Mouse (Mus musculus) left cerebral cortex, adult 18-20 months (tissue): ENCODE data around the gene Pgpep1. TPM values are rescaled to one million over a fixed set of nuclear protein-coding genes. Genes with fewer than 3 reads are reported as not detected.

Source experiments
- DNase-seq, 2 experiments: peaks; one replicate each; pipeline ENCODE4 v3.0.0; 2021 to 2022; ENCODE audit warnings: low spot score in 2 of 2, mixed read lengths in 1 of 2
- total RNA-seq, 2 experiments: library from RNA; stranded (reverse); gene quantifications; 2 replicates each; pipeline ENCODE4 v1.2.3; 2021

Pgpep1 gene
- total RNA-seq, 2 experiments from 2014 or later = 11.6 to 17.9 TPM

DNA sequence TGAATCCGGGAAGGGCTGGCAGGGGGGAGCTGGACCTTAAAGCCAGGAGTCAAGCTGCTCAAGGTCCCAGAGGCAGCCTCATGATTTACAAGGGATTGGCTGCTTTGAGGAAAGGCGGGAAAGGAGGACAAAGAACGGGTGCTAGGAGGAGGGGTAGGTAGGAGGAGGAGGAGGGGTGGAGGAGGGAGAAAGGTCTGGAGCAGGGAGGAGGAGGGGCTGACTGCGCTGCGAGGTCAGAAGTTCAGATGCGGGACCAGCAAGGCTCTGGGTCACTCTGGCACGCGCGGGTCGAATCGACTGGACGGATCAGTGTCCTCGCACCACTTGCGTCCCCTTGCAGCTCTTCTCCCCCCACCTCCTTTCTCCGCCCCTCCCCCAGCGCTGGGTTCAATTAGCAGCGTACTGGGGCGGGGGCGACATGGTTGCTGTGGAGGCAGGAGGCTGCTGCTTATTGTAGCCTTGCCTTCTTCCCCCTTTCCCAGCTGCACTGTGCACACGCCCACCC, 31.6 kb upstream of the Pgpep1 start:
- no peak for DNase-seq

DNA sequence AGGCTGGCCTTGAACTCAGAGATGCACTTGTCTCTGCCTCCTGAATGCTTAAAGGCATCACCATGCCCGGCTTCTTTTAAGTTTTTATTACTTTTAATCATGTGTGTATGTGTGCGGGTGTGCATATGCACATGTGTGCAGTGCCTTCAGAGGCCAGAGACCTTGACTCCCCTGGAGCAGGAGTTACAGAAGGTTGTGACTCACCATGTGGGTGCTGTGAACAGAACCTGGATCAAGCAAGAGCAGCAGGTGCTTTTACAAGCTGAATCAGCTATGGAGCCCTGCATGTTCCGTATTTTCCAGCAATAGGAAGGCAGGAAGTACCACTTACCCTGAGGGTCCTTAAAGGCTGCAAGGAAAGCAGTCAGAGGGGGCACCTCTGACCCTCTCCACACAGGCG, 31.0 kb upstream of the Pgpep1 start:
- no peak for DNase-seq

DNA sequence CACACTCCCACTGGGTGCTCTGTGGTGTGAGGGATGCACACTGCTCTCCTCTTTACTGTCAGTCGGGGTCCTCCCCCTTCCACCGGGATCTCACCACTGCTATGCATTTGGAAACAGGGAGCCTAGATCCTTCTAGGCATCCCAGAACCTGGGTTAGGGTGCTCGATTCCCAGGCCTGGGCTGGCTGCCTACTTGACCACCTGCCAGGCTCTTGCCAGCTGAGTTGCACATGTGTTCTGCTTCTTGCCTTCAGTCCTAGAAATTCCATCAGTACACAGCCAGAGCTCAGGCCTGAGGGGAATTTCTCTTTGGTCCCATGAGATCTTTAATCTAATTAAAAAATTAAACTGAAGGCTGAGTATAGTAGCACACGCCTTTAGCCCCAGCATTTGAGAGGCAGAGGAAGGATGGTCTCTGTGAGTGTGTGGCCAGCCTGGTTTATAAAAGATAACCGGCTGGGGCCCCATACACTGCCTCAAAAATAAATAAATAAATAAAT, 29.8 kb upstream of the Pgpep1 start:
- DNase-seq = no peak

DNA sequence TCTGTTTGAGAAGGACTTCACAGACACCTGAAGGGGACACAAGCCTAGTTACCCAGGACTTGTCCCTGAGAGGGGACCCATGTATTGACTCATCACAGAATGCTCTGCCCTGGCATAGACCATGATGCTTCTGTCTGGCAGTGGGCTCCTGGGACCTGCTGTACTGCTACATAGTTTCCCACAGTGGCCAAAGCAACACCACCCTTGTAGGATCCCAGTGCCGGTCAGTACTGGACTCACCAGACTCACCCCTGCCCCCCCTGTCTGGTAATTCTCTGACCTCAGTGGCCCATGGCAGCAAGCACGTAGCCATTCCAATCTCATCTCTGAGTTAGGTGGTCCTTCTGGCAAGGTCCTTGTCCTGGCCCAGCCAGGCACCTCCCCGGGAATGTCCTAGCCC, 27.9 kb upstream of the Pgpep1 start:
- DNase-seq = no peak

DNA sequence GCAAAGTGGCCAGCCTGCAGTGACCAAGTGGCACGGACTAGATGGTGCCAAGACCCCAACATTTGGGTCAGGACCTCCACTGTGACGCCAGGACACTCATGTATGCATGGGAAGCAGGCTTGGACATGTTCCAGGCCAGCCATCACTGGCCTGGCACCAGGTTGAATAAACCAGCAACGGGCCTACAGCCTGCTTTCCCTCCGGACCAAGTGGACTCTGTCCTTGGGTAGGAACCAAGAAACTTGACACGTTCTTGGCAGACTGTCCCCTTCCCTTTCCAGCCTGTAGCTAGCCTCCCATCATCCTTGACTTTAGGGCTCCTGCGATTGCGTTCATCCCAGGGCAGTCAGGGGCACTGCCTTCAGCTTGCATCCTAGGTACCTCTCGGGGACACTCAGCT, 27.4 kb upstream of the Pgpep1 start:
- no peak for DNase-seq

DNA sequence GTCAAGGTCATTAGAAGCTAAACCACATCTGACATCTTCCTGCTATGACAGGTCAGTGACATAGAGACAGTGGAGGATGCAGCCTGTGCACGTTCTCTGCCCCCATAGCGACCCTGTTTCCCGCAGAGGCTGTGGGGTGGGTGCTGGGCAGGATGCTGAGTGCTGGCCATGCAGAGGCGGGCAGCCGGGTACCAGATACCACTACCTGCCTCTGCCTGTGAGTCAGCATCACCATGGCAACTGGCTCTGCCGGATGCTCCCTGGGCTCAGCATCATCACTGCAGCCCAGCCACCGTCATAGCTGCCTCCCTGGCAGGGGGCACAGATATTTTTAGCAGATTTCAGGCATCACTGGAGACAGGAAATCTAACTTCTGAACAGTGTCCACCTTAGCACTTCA, 24.1 kb upstream of the Pgpep1 start:
- peak; percentile 90 to 93 for DNase-seq

DNA sequence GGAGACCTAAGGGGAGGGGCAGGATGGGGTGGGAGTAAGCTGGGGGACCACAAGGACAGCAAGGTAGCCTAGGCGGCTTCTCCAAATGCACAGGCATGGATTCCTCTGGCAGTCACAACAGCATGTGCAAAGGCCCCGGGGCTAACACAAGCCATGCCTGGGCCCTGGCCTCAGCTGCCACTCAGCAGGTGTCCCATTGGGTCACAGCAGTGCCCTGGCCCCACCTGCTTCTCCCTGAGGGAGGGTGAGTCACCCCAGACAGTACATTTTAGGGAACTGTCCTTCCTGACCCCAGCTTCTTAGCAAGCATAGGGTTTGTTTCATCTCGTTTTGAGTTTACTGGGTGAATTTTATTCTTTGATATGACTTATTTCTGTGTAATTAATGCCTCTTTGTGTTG, 22.5 kb upstream of the Pgpep1 start:
- DNase-seq = no peak

DNA sequence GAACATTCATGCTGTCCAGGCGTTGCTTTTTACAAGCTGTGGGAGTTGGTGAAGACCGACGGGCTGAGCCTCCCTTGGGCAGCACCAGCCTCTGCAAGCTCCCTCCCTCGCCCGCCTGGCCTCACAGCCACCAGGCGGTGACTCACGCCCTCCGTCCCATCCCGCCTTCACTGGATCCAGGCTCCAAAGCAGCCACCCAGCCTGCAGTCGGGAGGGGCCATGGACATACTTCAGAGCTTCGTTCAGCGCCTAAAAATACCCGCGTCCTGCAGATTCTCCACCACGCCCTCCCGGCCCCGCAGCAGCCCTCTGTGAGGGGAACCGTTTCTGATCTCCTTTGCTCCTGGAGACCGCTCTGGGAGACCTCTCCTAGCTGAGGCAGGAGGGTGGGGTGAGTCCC, 22.0 kb upstream of the Pgpep1 start:
- DNase-seq = peak; percentile 72 to 80

DNA sequence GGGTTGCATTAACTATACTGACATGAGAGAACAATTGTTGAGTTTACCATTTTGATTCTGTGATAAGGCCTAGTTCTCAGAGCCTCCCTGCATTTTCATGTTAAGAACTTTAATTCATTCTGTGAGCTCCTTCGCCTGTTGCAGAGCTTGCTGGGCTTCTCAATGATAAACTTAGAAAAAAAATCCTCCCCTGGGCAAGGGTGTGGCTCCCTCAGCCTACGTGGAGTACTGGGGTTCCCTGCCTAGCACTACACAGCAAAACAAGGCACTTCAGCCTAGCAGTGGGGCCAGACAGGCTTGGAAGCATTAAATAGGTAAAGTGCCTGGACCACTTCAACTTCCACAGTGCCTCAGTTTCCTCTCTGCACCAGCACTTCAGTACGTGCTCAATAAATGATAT, 21.2 kb upstream of the Pgpep1 start:
- no peak for DNase-seq

DNA sequence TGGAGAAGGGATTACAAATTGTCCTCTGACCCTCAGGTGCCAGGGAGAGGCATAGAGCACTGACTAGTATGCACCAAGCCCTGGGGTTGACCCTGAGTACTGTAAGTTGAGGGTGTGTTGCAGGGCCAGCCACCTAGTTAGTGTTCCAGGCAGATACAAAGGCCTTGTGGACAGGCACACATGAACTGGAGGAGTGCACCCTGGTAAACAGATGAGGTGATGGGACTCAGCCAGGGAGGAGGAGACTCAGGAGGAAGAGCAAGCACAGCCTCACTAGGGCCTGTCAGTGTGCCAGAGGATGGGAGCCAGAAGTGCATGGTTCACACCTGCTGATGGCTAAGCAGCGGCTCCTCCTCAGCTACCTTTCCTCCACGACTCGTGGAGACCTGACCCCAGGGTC, 19.9 kb upstream of the Pgpep1 start:
- DNase-seq = no peak

DNA sequence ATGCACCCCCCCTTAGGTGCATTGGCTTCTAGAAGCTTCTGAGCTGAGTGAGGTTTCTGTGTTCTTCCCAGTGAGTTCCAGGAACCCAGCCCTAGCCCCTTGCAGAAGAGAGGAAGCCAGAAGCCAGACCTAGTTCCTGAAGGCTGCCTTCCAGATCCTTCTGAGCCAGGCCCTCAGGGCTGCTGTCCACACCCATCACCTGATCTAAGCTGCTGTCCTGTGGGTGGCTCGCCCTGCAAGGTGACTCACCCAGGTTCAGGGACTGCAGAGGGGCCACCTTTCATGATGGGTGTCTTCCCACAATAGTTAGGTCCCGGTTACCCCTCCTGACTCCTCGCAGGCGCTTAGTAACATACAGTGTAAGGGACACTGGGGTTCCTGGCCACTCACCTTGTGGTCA, 19.2 kb upstream of the Pgpep1 start:
- DNase-seq = no peak

DNA sequence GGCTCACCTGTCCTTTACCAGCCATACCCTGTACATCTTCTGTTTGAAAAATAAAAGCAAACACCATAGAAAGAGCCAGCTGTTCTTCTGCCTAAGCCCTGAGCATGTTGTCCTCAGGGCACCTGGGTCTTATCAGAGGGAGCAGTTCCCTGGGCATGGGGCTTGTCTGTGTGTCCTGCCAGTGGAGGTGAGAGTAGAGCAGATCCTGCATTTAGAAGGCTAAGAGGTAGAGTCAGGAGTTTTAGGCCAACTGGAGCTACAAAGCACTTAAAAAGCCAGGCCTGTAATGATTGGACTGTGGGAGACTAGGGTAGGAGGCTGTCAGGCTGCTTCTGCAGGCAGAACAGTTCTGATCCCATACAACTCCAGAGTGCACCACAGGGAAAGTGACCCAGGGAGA, 18.5 kb upstream of the Pgpep1 start:
- no peak for DNase-seq

DNA sequence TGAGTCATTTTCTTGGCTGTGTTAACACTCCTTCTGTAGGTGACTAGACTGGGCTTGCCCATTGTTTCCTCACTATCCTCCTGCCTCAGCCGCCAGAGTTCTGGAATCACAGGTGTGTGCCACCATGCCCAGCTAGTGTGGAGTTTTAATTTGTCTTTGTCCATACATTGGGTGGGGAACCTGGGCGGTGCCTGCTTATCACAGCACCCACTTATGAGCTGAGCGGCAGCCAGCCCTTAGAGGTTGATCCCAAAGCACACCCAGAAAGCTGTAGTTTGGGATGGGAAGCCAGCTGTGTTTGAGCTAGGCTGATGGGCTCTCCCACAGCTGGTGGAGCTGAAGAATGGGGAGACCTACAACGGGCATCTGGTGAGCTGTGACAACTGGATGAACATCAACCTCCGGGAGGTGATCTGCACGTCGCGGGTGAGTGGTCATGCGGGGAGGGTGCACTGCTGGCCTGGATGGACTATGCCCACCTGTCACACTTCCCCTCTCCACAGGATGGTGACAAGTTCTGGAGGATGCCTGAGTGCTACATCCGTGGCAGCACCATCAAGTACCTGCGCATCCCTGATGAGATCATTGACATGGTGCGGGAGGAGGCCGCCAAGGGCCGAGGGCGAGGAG, 17.4 kb upstream of the Pgpep1 start:
- DNase-seq = no peak

DNA sequence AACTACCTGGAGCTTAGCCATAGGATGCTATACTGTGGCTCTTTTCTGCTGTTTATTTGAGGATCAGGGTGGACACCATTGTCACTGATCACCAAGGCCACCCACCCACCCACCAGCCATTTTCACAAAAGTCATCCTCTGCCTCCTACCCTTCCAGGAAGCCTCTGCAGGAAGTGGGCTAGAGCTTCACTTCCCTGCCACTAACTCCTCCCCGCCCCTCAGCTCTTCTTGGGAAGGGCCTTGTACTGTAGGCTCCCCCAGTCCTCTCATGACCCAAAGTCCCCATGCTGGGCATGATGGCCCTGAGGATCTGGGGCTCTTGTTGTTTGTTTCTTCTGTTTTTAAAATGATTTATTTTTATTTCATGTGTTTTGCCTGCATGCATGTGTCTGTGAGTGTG, 15.1 kb upstream of the Pgpep1 start:
- no peak for DNase-seq

DNA sequence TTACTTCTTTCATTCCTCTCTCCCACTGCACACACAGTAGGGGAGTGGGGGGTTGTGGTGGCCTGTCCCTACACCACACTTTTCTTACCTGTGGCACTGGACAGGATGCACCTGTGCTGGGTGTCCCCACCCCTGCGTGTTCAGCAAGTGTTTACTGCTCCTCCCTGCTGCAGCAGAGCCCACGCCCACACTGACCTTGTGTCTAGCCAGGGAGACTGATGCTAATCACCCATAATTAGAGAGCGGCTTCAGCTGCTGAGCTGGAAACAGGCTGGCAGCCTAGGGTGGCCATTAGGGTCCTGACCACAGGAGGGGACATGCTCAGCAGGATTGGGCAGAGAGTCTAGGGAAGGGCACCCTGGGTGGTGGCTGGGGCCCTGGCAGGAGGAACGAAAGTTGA, 14.5 kb upstream of the Pgpep1 start:
- no peak for DNase-seq

DNA sequence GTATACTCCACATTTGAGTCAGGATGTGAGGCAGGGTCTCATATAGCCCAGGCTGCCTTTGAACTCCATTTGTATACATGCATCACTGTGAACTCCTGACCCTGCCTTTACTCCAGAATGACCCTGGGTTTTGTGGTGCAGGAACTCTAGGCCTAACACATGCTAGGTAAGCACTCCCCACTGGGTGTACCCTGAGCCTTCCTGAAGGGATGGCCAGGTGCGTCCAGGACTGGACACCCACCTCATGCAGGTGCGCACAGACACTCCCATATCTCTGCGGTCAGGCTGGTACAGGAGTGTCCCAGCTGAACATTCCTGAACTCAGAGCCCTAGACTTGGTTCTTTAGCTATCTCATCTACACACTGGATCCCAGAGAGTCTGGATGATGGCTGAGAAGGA, 13.9 kb upstream of the Pgpep1 start:
- no peak for DNase-seq

DNA sequence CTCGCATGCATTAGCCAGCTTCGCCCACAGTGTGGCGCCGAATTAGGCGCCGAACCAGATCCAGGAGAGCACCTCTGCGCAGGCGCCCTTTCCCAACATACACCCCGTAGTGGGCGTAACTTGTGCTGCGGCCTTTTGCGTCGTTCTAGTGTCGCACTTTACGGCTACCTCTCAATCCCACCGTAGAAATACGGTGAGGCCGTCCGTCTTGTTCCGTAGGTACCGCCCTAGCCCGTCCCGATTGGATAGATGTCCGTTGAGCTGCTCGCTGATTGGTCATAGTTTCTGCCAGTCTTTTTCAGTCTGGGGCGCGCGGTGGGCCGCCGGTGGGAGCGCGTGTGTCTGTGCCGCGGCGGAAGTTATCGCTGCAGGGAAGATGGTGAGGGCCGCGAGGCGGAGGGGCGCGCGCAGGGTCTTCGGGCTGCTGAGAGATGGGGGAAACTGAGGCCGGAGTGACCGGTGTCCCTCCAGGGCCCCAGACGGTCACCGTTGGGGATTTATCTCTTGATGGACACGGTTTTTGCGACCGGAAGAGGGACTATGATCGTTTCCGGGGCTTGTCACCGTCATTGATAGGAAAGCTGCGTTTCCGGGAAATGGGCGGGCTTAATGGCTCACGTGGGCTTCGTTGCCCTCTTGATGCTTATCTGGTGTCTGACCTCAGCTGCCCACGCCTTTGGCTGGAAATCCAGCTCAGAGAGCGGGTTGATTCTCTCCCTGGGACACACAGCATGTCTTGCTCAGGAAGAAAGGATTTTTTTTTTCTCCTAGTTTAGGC, 13.1 kb upstream of the Pgpep1 start, which contains the start of gene Lsm4:
TSS of gene Lsm4 (plus strand) at position 170 of the 778 bp plus-strand sequence.
- peak; percentile 97 to 99 for DNase-seq

DNA sequence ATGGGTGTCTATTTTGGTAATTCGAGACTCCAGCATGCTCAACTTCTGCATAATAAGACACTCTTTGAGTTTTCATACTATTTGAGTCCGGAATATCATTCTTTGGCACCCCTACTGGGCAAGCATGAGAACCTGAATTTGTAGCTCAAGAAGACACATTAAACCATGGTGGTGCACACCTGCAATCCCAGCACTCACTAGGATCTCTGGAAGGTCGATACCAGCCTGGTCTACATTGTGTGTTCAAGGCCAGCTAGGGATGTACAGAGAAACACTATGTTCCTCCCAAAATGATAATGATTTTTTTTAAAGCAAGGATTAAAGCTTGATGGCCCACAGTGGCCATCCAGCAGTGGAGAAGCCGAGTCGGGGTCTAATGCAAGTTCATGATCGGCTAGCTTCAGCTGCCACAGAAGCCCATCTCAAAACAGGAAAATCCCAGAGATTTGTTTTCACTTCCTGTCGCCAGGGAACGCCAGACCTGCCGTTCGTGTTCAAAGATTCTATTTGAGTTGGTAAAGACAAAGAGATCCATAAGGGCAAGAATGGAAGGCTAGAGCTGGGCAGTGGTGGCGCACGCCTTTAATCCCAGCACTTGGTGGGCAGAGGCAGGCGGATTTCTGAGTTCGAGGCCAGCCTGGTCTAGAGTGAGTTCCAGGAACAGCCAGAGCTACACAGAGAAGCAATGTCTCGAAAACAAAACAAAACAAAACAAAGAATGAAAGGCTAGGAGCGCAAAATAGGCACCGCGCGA, 12.3 kb upstream of the Pgpep1 start:
- no peak for DNase-seq

DNA sequence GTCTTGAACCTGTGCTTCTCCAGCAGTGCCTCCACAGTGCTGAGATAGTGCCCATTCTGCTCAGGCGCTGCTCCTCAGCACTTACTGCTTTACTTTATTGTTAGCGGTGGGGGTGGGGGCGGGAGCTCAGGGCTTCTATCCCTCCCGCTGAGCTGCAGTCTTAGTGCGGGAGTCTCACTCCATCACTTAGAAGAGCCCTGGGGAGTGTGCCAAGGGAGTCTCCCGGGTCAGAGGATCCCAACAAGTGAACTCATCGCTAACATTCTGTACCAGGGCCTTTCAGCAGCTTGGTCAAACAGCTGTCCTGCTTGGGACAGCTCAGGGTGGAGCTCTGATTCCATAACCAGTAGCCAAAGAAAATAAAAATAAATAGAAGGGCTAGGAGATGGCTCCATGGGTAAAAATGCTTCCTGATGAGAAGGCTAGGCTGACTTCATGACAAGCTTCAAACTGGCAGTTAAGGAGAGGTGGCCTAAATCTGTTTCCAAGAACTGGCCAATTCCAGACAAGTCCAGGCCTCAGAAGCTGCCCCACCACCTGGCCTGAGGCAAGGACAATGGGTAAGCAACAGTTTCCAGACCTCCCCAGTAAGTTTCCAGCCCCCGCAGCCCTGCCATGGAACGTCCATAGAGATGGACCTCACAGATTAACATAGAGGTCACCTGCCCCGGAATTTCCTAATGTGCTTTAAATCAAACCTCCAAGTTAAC, 11.6 kb upstream of the Pgpep1 start:
- no peak for DNase-seq

DNA sequence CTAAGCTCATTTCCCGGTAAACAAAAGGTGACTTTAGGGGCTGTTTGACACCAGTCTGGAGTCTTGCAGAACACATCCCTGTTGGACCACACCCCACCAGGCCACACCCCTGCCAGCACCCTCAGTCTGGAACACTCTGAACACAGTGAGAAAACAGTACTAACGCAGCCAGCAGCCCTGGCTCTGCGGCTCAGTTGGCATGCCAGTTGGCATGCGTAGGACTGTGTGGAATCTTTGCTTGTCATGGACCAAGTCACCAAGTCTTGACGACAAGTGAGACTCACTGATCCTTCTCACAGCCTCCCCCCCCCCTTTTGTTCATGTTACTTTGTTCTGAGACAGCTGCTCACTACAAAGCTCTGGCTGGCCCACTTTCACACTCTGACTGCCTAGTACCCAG, 6.9 kb upstream of the Pgpep1 start:
- DNase-seq = peak; percentile 42 to 50

DNA sequence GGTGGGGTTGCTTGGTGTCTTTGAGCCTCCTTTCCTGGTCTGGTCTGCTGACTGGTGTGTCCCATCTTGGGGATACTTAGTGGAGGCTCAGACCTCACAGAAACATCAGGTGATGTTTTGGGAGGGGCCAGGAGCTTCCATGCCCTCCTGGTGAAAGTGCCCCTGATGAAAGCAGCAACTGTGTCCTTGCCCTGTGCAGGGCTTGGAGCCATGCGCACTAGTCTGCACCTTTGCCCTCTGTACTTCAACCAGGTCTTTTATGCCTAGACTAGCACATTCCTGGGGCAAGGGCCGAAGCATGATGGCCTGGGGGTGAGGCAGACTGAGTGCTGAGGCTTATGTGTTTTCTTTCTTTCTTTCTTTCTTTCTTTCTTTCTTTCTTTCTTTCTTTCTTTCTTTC, 5.4 kb upstream of the Pgpep1 start:
- no peak for DNase-seq
